Mouse (Mus musculus) ES-E14 (cell line): Measurements from ENCODE around the gene Slc45a3. TPM values are rescaled to one million over a fixed set of nuclear protein-coding genes. Genes with fewer than 3 reads are reported as not detected.

ENCODE experiments used
- DNase-seq: peaks from one replicate; pipeline ENCODE4 v3.0.0-alpha.2; 2013; ENCODE audit warnings: low read depth, low spot score
- H3K27ac ChIP-seq: 2 replicates; pipeline ENCODE4 v1.5.1; 2012; ENCODE audit warnings: low read depth, mild to moderate bottlenecking, low read length, moderate library complexity, mixed read lengths; ENCODE audit not compliant: poor library complexity, insufficient read depth, severe bottlenecking
- H3K36me3 ChIP-seq: 2 replicates; pipeline ENCODE4 v1.6.1; 2012; ENCODE audit warnings: mild to moderate bottlenecking, low read length, moderate library complexity, mixed read lengths; ENCODE audit not compliant: control insufficient read depth, poor library complexity, insufficient read depth, severe bottlenecking
- H3K4me1 ChIP-seq, 2 experiments: fragments of 150-350 bp in 1 of 2; sonication (generic) in 1 of 2; 2 replicates each; pipeline ENCODE4 v1.6.1; 2012; ENCODE audit warnings: low read length in 2 of 2, mild to moderate bottlenecking in 1 of 2, mixed read lengths in 1 of 2; ENCODE audit not compliant: control insufficient read depth in 2 of 2, insufficient read depth in 2 of 2, poor library complexity in 1 of 2
- H3K4me3 ChIP-seq, 2 experiments: fragments of 150-350 bp in 1 of 2; sonication (generic) in 1 of 2; 2 replicates each; pipeline ENCODE4 v1.5.1; 2012; ENCODE audit warnings: low read length in 2 of 2, low read depth in 1 of 2, mild to moderate bottlenecking in 1 of 2, mixed read lengths in 1 of 2; ENCODE audit not compliant: insufficient read depth in 1 of 2, poor library complexity in 1 of 2, severe bottlenecking in 1 of 2
- H3K9ac ChIP-seq: 2 replicates; pipeline ENCODE4 v1.6.1; 2012; ENCODE audit warnings: low read depth, mild to moderate bottlenecking, low read length, mixed read lengths; ENCODE audit not compliant: poor library complexity, insufficient read depth, severe bottlenecking
- H3K9me3 ChIP-seq: fragments of 150-350 bp; sonication (generic); 2 replicates; pipeline ENCODE4 v1.6.1; 2012; ENCODE audit warnings: low read depth, mild to moderate bottlenecking, low read length; ENCODE audit not compliant: control insufficient read depth, insufficient read depth
- CHD2 ChIP-seq: IDR thresholded peaks from 2 replicates; pipeline ENCODE4 v1.6.1; 2014; ENCODE audit warnings: mild to moderate bottlenecking, low read depth, low read length, inconsistent platforms
- HCFC1 ChIP-seq: IDR thresholded peaks from 2 replicates; pipeline ENCODE4 v1.6.1; 2012; ENCODE audit warnings: low read length, inconsistent platforms, borderline replicate concordance; ENCODE audit not compliant: insufficient read depth
- MAFK ChIP-seq: IDR thresholded peaks from 2 replicates; pipeline ENCODE4 v1.6.1; 2014; ENCODE audit warnings: mild to moderate bottlenecking, low read depth, low read length, inconsistent platforms; ENCODE audit not compliant: insufficient read depth
- ZC3H11A ChIP-seq: IDR thresholded peaks from 2 replicates; pipeline ENCODE4 v1.6.1; 2012; ENCODE audit warnings: low read depth, mild to moderate bottlenecking, inconsistent platforms, low read length, borderline replicate concordance
- ZNF384 ChIP-seq: IDR thresholded peaks from 2 replicates; pipeline ENCODE4 v1.6.1; 2012; ENCODE audit warnings: low read depth, low read length, inconsistent platforms
- in situ Hi-C, 2 experiments: fragments of 600-800 bp; cut with MboI; formaldehyde crosslinking; loops; one replicate each; pipeline ENCODE4 v1.15.1; 2025; ENCODE audit warnings: low sequenced_read_pairs in 2 of 2, inconsistent platforms in 1 of 2; ENCODE audit not compliant: unreplicated experiment in 2 of 2
- total RNA-seq: library from RNA; depleted of rRNA; stranded (reverse); fragments of 300-350 nt; gene quantifications from 2 replicates; pipeline ENCODE4 v1.2.3, GENCODE M21; 2012

Gene Slc45a3
- total RNA-seq, 1 experiment: 6.0 TPM

GRCm38 (mm10) chr1:131954242-131954865, 8.4 kb upstream of the Slc45a3 start:
- in situ Hi-C loops: no loop called here
- no peaks in the 10 kb centered on the region for H3K36me3 ChIP-seq
- no peak for DNase-seq
- no peaks in the 10 kb centered on the region for H3K9me3 ChIP-seq
- no peak overlapping the region for H3K9ac ChIP-seq
- no peak overlapping the region for H3K4me3 ChIP-seq
- TF ChIP-seq MAFK (no peak), ZNF384 (no peak), ZC3H11A (no peak), CHD2 (no peak), HCFC1 (no peak)
- no peak overlapping the region for H3K27ac ChIP-seq
- H3K4me1 ChIP-seq: no peaks in the 10 kb centered on the region

GRCm38 (mm10) chr1:131955131-131955757, 7.5 kb upstream of the Slc45a3 start:
- no peaks in the 10 kb centered on the region for H3K9me3 ChIP-seq
- H3K4me3 ChIP-seq: no peak overlapping the region
- TF ChIP-seq CHD2 (no peak), ZC3H11A (no peak), MAFK (no peak), HCFC1 (no peak), ZNF384 (no peak)
- no peaks in the 10 kb centered on the region for H3K36me3 ChIP-seq
- no peak overlapping the region for H3K27ac ChIP-seq
- DNase-seq: no peak
- in situ Hi-C loops: no loop called here
- H3K9ac ChIP-seq: no peak overlapping the region
- no peaks in the 10 kb centered on the region for H3K4me1 ChIP-seq

GRCm38 (mm10) chr1:131957416-131957815, 5.4 kb upstream of the Slc45a3 start:
- in situ Hi-C loops: no loop called here
- no peaks in the 10 kb centered on the region for H3K9me3 ChIP-seq
- DNase-seq: no peak
- no peak overlapping the region for H3K9ac ChIP-seq
- H3K36me3 ChIP-seq: no peaks in the 10 kb centered on the region
- H3K27ac ChIP-seq: no peak overlapping the region
- no peak overlapping the region for H3K4me3 ChIP-seq
- peaks cover 0 to under 1% of the 10 kb centered on the region in 2 experiments; a peak in 1 of 4 replicates for H3K4me1 ChIP-seq
- TF ChIP-seq CHD2: no peak
- no peak for TF ChIP-seq HCFC1
- no peak for TF ChIP-seq MAFK
- TF ChIP-seq ZNF384: no peak
- TF ChIP-seq ZC3H11A: no peak

GRCm38 (mm10) chr1:131961004-131961403, 1.8 kb upstream of the Slc45a3 start:
- no peak for DNase-seq
- Histone ChIP-seq H3K9ac (no peak overlapping the region), H3K9me3 (no peaks in the 10 kb centered on the region), H3K4me3 (no peak overlapping the region), H3K4me1 (peaks cover 0 to 5% of the 10 kb centered on the region in 2 experiments; a peak in 1 of 4 replicates), H3K36me3 (no peaks in the 10 kb centered on the region), H3K27ac (no peak overlapping the region)
- TF ChIP-seq ZNF384 (no peak), ZC3H11A (no peak), HCFC1 (no peak), MAFK (no peak), CHD2 (no peak)
- in situ Hi-C loops: no loop called here
